Mouse (Mus musculus) stomach, postnatal 0 days (tissue): ENCODE results near the gene Sec24c. TPM values are rescaled to one million over a fixed set of nuclear protein-coding genes. Genes with fewer than 3 reads are reported as not detected.
"Not testable (repeated sequence)": the region's sequence is repeated elsewhere in the genome, so short reads cannot be mapped to it uniquely, and the experiment has no call there.

Experiments
- ATAC-seq: fragments of 200-750 bp; cut with Nextera tagmentation; 2 replicates; pipeline ENCODE4 v1.8.0; 2017; ENCODE audit not compliant: low FRiP score, low TSS enrichment
- DNase-seq: peaks from one replicate; pipeline ENCODE4 v3.0.0-alpha.2; 2016; ENCODE audit warnings: low spot score
- H3K27ac ChIP-seq: fragments of 300-500 bp; sonication (generic); replicated peaks from 2 replicates; pipeline ENCODE4 v1.5.1; 2014; ENCODE audit warnings: mild to moderate bottlenecking, control low read depth
- H3K27me3 ChIP-seq: fragments of 300-500 bp; sonication (generic); 2 replicates; pipeline ENCODE4 v1.6.1; 2014; ENCODE audit warnings: low read length; ENCODE audit not compliant: control insufficient read depth, insufficient read depth
- H3K36me3 ChIP-seq: fragments of 300-500 bp; sonication (generic); 2 replicates; pipeline ENCODE4 v1.6.1; 2014; ENCODE audit warnings: low read length, mixed read lengths; ENCODE audit not compliant: control insufficient read depth, insufficient read depth
- H3K4me1 ChIP-seq: fragments of 300-500 bp; sonication (generic); replicated peaks from 2 replicates; pipeline ENCODE4 v1.6.1; 2014; ENCODE audit warnings: antibody characterized with exemption; ENCODE audit not compliant: control insufficient read depth, insufficient read depth
- H3K4me2 ChIP-seq: fragments of 300-500 bp; sonication (generic); replicated peaks from 2 replicates; pipeline ENCODE4 v1.6.1; 2014; ENCODE audit warnings: low read depth, mild to moderate bottlenecking, control low read depth, moderate library complexity
- H3K4me3 ChIP-seq: fragments of 300-500 bp; sonication (generic); 2 replicates; pipeline ENCODE4 v1.5.1; 2014; ENCODE audit warnings: low read depth, low read length, control low read depth
- H3K9ac ChIP-seq: fragments of 300-500 bp; sonication (generic); 2 replicates; pipeline ENCODE4 v1.6.1; 2014; ENCODE audit warnings: mild to moderate bottlenecking, low read length, control low read depth, mixed read lengths
- H3K9me3 ChIP-seq: fragments of 300-500 bp; sonication (generic); 2 replicates; pipeline ENCODE4 v1.6.1; 2016; ENCODE audit warnings: low read length; ENCODE audit not compliant: control insufficient read depth
- CTCF ChIP-seq: IDR thresholded peaks from 2 replicates; pipeline ENCODE4 v1.5.1; 2016; ENCODE audit warnings: antibody characterized with exemption, low read depth, mild to moderate bottlenecking, moderate library complexity
- EP300 ChIP-seq: optimal IDR thresholded peaks from 2 replicates; pipeline ENCODE3; 2016; ENCODE audit warnings: antibody characterized with exemption
- WGBS: fragments of 180-500 bp; shearing (Covaris S2); extraction: QIAGEN DNeasy Blood & Tissue Kit; methylation state at CpG from one replicate; pipeline ENCODE4 v1.1.7; 2014; 5-methylcytosine and 5-hydroxymethylcytosine counted together
- polyA plus RNA-seq: library from polyadenylated mRNA; unstranded; fragments of >200 nt; fragmentation: Nextera tagmentation; extraction: Ambion mirVana; gene quantifications from 2 replicates; pipeline ENCODE4 v1.2.1, GENCODE M21; 2015

Gene Sec24c
- 41.4 and 42.9 TPM in 2 replicates for polyA plus RNA-seq

DNA sequence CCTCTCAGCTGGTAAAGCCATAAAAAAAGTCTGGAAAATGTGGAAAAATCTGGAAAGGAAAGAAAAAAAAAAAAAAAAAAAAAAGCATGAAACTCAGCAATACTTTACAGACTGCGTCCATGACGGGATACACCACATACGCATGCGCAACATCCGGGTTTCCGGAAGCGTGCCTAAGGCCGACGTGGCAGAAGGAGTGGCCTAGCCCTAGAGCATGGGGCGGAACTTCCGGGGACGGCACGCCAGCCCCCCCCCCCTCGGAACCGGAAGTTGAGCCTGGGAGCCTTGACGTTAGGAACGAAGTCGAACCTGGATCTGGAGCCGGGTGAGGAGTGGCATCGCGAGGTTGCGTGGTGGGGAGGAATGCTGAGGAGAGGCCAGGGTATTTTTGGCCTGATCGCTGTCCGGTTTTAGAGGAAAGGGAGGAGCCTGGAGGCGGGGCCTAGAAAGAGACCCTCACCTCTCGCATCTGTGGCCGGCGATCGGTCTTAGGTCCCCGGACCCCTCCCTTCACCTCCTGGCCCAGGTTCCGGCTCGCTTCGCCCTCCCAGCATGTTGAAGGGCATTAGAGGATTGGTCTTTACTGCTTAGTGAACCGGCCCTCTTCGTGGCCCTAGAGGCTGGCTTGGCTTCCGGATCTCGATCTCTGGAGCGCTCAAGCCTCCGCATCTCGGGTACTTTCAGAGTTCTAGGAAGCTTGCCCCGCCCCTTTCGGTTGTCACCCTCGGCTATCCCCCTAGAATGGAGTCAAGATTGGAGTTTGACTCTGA, at the start of gene Sec24c:
Sec24c (plus strand) TSS at position 245 of the 770 bp plus-strand sequence.
- Histone ChIP-seq H3K4me1 (peaks cover 7% of the 10 kb centered on the region; the same call in 1 of the 2 replicates), H3K27ac (peak within 1 kb of the TSS; percentile 98), H3K27me3 (no peaks in the 10 kb centered on the region), H3K9ac (peak within 1 kb of the TSS; percentile 86), H3K4me3 (peak within 1 kb of the TSS; percentile 77), H3K36me3 (peaks cover 10% of the 10 kb centered on the region), H3K4me2 (peak within 1 kb of the TSS; percentile 81), H3K9me3 (no peaks in the 10 kb centered on the region)
- TF ChIP-seq CTCF (no peak), EP300 (peak; percentile 76)
- ATAC-seq = peak; percentile 96
- WGBS = under 1% methylated on average over 43 of the region's 43 CpGs
- peak; percentile 100 for DNase-seq

DNA sequence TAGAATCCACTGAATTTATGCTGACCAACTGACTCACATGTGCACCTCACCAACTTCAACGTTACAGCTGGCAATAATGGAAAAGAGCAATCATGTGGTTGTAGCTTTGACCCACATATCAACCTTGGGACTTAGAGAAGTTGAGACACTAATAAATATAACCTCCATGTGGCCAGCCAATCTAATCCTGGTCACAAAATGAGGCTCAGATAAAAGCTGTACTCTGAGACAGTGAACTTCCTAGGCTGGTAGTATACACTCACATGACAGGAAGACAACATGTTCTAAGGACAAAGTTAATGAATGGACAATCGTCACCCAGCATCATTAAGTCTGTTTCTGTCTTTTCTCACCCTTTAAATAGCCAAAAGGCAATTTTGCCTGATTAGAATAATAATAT, 47.7 kb upstream of the Sec24c start:
- Histone ChIP-seq H3K4me3 (no peak overlapping the region), H3K36me3 (no peaks in the 10 kb centered on the region), H3K4me2 (no peak overlapping the region), H3K27me3 (no peaks in the 10 kb centered on the region), H3K9ac (no peak overlapping the region), H3K27ac (no peak overlapping the region), H3K9me3 (no peaks in the 10 kb centered on the region), H3K4me1 (no peaks in the 10 kb centered on the region)
- TF ChIP-seq CTCF = no peak
- ATAC-seq (no peak), DNase-seq (no peak)
- 83% methylated on average over 2 of the region's 2 CpGs for WGBS

DNA sequence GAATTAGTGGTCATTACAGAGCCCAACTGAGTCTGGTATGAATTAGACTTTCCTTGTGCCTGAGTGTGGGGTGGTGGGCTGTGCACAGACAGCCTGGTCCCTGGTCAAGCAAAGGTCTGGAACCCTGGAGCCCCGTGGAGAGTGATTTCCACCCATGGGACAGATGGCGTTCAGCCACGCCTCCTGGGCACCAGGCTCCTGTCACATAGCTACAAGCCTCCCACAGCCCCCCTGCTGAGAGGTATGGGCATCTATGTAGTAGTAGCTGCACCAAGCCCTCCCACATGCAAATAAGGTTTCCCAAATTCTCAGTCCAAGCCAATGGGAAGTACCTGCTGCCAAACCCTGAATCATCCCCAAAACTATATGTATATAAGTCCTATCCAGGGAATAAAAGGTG, 47.1 kb upstream of the Sec24c start:
- no peaks in the 10 kb centered on the region for H3K36me3 ChIP-seq
- ATAC-seq = no peak
- TF ChIP-seq EP300 = no peak
- no peak for TF ChIP-seq CTCF
- H3K9me3 ChIP-seq = no peaks in the 10 kb centered on the region
- H3K27ac ChIP-seq = no peak overlapping the region
- H3K27me3 ChIP-seq = no peaks in the 10 kb centered on the region
- no peak for DNase-seq
- H3K4me1 ChIP-seq = no peaks in the 10 kb centered on the region
- H3K9ac ChIP-seq = no peak overlapping the region
- H3K4me3 ChIP-seq = no peak overlapping the region
- 75% methylated on average over 3 of the region's 3 CpGs for WGBS
- H3K4me2 ChIP-seq = no peak overlapping the region

DNA sequence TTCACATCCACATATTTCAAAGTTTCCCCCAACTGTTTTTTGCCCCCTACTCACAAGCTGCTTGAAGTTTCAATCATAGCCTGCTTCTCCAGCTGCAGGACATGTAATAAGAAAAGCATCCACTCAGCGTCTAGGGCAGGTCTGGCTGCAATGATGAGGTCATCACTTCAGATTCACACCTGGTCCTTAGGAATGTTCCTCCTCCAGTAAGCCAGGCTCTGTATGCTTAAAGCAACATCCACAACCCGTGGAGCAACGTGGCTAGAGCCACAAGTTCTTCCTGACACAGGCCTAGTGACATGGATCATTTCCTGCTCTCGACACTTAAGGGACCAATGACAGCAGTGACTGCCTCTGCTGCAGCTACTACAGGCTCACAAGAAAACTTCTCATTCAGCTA, 42.9 kb upstream of the Sec24c start:
- Histone ChIP-seq H3K27me3 (no peaks in the 10 kb centered on the region), H3K9ac (no peak overlapping the region), H3K4me3 (no peak overlapping the region), H3K36me3 (no peaks in the 10 kb centered on the region), H3K4me1 (no peaks in the 10 kb centered on the region), H3K27ac (no peak overlapping the region), H3K9me3 (no peaks in the 10 kb centered on the region), H3K4me2 (no peak overlapping the region)
- ATAC-seq (peak; percentile 81), DNase-seq (no peak)
- TF ChIP-seq CTCF = no peak
- TF ChIP-seq EP300 = no peak
- WGBS = 28% methylated on average over 4 of the region's 4 CpGs

DNA sequence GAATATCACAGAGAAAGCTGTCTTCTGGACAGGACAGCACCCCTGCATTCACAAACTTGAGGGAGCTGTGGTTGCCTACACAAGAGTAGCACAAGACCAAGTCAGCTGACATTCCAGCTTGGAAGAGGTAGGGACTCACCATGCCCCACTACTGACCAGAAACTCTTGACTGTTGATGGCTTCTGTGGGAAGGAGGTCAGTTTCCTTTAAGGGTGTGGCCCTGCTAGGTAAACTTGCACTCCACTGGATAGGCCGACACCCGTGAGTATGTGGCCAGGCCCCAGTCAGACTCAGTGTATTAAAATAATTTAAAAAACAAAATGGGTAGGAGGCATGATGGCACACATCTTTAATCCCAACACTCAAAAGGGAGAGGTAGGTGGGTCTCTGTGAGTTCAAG, 38.6 kb upstream of the Sec24c start:
- H3K9me3 ChIP-seq = no peaks in the 10 kb centered on the region
- H3K4me2 ChIP-seq = no peak overlapping the region
- no peaks in the 10 kb centered on the region for H3K27me3 ChIP-seq
- peak; percentile 84 for ATAC-seq
- H3K4me1 ChIP-seq = no peaks in the 10 kb centered on the region
- peak; percentile 50 for DNase-seq
- H3K27ac ChIP-seq = no peak overlapping the region
- TF ChIP-seq EP300 (no peak), CTCF (no peak)
- WGBS = 55% methylated on average over 2 of the region's 2 CpGs
- H3K36me3 ChIP-seq = no peaks in the 10 kb centered on the region
- H3K9ac ChIP-seq = no peak overlapping the region
- H3K4me3 ChIP-seq = no peak overlapping the region

DNA sequence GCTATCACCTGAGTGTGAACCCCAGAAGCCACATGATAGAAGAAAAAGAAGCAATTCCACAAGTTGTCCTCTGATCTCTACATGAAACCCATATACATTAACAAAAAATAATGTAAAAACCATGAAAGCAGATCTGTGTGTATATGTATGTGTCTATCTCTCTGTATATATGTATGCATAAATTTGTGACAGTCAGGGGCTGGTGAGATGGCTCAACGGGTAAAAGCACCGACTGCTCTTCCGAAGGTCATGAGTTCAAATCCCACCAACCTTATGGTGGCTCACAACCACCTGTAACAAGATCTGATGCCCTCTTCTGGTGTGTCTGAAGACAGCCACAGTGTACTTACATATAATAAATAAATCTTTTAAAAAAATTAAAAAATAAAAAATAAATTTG, 37.1 kb upstream of the Sec24c start:
- not testable (repeated sequence) for H3K27ac ChIP-seq, H3K4me3 ChIP-seq, H3K9me3 ChIP-seq, H3K9ac ChIP-seq, H3K4me1 ChIP-seq, H3K36me3 ChIP-seq, ATAC-seq, H3K4me2 ChIP-seq, DNase-seq, H3K27me3 ChIP-seq
- WGBS = 89% methylated on average over 3 of the region's 3 CpGs
